Mouse (Mus musculus) heart, adult 18-20 months (tissue): Measurements from ENCODE around the gene A530032D15Rik. TPM values are rescaled to one million over a fixed set of nuclear protein-coding genes. Genes with fewer than 3 reads are reported as not detected.
"Not testable (repeated sequence)": the region's sequence is repeated elsewhere in the genome, so short reads cannot be mapped to it uniquely, and the experiment has no call there.

Experiments used
- DNase-seq, 2 experiments: peaks; one replicate each; pipeline ENCODE4 v3.0.0; 2021 to 2022; ENCODE audit warnings: mixed read lengths in 1 of 2
- total RNA-seq, 2 experiments: library from RNA; stranded (reverse); gene quantifications; 2 replicates each; pipeline ENCODE4 v1.2.3; 2021

A530032D15Rik gene
- total RNA-seq, 2 experiments from 2014 or later: 0.39 TPM; not detected in 1

DNA sequence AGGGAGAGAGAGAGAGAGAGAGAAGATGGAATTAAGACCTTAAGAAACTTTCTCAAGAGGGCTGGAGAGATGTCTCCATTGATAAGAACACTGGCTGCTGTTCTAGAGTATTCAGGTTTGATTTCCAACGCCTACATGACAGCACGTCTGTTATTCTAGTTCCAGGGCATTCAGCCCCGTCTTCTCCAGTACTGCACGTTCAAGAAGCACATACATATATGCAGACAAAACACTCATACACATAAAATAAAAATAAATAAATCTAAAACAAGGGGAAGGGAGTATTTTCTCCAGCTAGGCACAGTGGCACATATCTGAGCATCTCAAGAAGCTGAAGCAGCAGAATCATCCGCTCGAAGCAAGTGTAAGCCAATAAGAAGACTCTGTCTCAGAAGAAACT is 73.9 kb downstream of the A530032D15Rik start:
- DNase-seq: not testable (repeated sequence)

DNA sequence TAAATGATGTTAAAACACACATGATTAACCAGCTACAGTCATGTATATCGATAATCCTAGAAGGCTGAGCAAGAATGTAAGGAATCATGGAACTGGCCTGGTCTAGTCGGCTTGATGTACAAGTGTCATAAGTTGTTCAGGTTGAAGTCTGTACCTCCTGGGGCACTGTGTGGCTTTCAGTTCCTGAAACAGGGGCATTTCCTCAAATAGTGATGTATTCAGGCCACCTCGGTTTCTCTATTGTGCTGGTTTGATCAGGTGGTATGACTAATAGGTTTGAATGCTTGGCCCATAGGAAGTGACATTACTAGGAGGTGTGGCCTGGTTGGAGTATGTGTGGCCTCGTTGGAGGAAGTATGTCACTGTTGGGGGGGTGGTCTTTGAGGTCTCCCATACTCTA is 75.3 kb downstream of the A530032D15Rik start:
- DNase-seq: not testable (repeated sequence)

DNA sequence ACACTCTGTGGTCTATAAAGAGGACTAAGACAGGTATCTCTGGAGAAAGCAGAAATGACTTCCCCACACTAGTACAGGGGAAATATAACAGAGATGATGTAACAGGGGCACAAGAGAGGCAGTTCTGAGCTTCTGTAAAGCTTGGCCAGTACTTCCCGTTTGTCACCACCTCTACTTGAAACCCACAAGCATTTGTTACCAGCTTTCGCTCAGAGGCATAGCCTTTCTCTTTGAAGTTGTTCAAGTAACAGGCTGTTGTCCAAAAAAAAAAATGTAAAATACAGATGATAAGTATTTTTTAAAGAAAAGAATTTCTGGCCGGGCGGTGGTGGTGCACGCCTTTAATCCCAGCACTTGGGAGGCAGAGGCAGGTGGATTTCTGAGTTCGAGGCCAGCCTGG is 76.0 kb downstream of the A530032D15Rik start:
- not testable (repeated sequence) for DNase-seq

Other genes with a start within 250 kb of the A530032D15Rik start
- gene Slc16a14, start 174.7 kb downstream of the A530032D15Rik start, total RNA-seq: under 1 TPM; 0.35 to 0.36 TPM
- gene Gm10553, start 9.7 kb downstream of the A530032D15Rik start, total RNA-seq: not detected
- 1 to 10 TPM in 1 of 2 experiments, under 1 TPM in 1; 0.97 to 2.7 TPM for gene C130026I21Rik, start 160.7 kb upstream of the A530032D15Rik start, total RNA-seq